Mouse (Mus musculus): Measurements from ENCODE around the gene Sycn. TPM values are rescaled to one million over a fixed set of nuclear protein-coding genes. Genes with fewer than 3 reads are reported as not detected.

Gene Sycn
- polyA plus RNA-seq, 1 experiment from 2014 or later, result not detected

Small RNAs within 50 kb of the gene (microRNA-seq; reads per million reads assigned to microRNA genes)
- not detected for gene Mir7049

Other genes starting within 250 kb of the Sycn start
- 0.62 and 1.4 TPM in 2 replicates for gene Selenov, start 249.7 kb upstream of the Sycn start, polyA plus RNA-seq (2015; fragmentation: Nextera tagmentation; extraction: Ambion mirVana)
- 18.4 and 26.9 TPM in 2 replicates for gene Dll3, start 238.6 kb upstream of the Sycn start, polyA plus RNA-seq (2015; fragmentation: Nextera tagmentation; extraction: Ambion mirVana)
- 129 and 131 TPM in 2 replicates for gene Timm50, start 228.8 kb upstream of the Sycn start, polyA plus RNA-seq (2015; fragmentation: Nextera tagmentation; extraction: Ambion mirVana)
- 94.0 and 104 TPM in 2 replicates for gene Supt5, start 202.1 kb upstream of the Sycn start, polyA plus RNA-seq (2015; fragmentation: Nextera tagmentation; extraction: Ambion mirVana)
- 444 and 501 TPM in 2 replicates for gene Rps16, start 190.2 kb upstream of the Sycn start, polyA plus RNA-seq (2015; fragmentation: Nextera tagmentation; extraction: Ambion mirVana)
- gene Plekhg2, start 168.3 kb upstream of the Sycn start, polyA plus RNA-seq (2015; fragmentation: Nextera tagmentation; extraction: Ambion mirVana), result 26.8 and 27.6 TPM in 2 replicates
- 4.4 and 4.6 TPM in 2 replicates for gene Zfp36, start 160.6 kb upstream of the Sycn start, polyA plus RNA-seq (2015; fragmentation: Nextera tagmentation; extraction: Ambion mirVana)
- gene Med29, start 148.2 kb upstream of the Sycn start, polyA plus RNA-seq (2015; fragmentation: Nextera tagmentation; extraction: Ambion mirVana), result 46.1 and 46.6 TPM in 2 replicates
- gene Paf1, start 147.9 kb upstream of the Sycn start, polyA plus RNA-seq (2015; fragmentation: Nextera tagmentation; extraction: Ambion mirVana), result 93.3 and 96.8 TPM in 2 replicates
- 4.1 and 4.9 TPM in 2 replicates for gene Gmfg, start 103.4 kb upstream of the Sycn start, polyA plus RNA-seq (2015; fragmentation: Nextera tagmentation; extraction: Ambion mirVana)
- 20.3 and 25.5 TPM in 2 replicates for gene Lrfn1, start 88.9 kb upstream of the Sycn start, polyA plus RNA-seq (2015; fragmentation: Nextera tagmentation; extraction: Ambion mirVana)
- gene Ifnl2, start 30.4 kb upstream of the Sycn start, polyA plus RNA-seq (2015; fragmentation: Nextera tagmentation; extraction: Ambion mirVana), result not detected in 2 replicates
- gene Ifnl3, start 18.0 kb upstream of the Sycn start, polyA plus RNA-seq (2015; fragmentation: Nextera tagmentation; extraction: Ambion mirVana), result not detected in 2 replicates
- gene Nccrp1, start 6.4 kb downstream of the Sycn start, polyA plus RNA-seq (2015; fragmentation: Nextera tagmentation; extraction: Ambion mirVana), result 0.19 TPM in 1 of 2 replicates, not detected in the other
- 23.3 and 28.1 TPM in 2 replicates for gene Samd4b, start 57.3 kb downstream of the Sycn start, polyA plus RNA-seq (2015; fragmentation: Nextera tagmentation; extraction: Ambion mirVana)
- 20.2 TPM in 2 replicates for gene Pak4, start 57.3 kb downstream of the Sycn start, polyA plus RNA-seq (2015; fragmentation: Nextera tagmentation; extraction: Ambion mirVana)
- gene Acp7, start 90.4 kb downstream of the Sycn start, polyA plus RNA-seq (2015; fragmentation: Nextera tagmentation; extraction: Ambion mirVana), result 0.29 and 0.33 TPM in 2 replicates
- gene Fbxo27, start 152.0 kb downstream of the Sycn start, polyA plus RNA-seq (2015; fragmentation: Nextera tagmentation; extraction: Ambion mirVana), result 10.1 and 13.4 TPM in 2 replicates
- 4.1 and 5.2 TPM in 2 replicates for gene Fbxo17, start 175.9 kb downstream of the Sycn start, polyA plus RNA-seq (2015; fragmentation: Nextera tagmentation; extraction: Ambion mirVana)
- 113 TPM in 2 replicates for gene Mrps12, start 200.9 kb downstream of the Sycn start, polyA plus RNA-seq (2015; fragmentation: Nextera tagmentation; extraction: Ambion mirVana)
- gene Sars2, start 201.1 kb downstream of the Sycn start, polyA plus RNA-seq (2015; fragmentation: Nextera tagmentation; extraction: Ambion mirVana), result 19.5 TPM in 2 replicates
- 0.54 and 0.71 TPM in 2 replicates for gene Ccer2, start 215.3 kb downstream of the Sycn start, polyA plus RNA-seq (2015; fragmentation: Nextera tagmentation; extraction: Ambion mirVana)
- 112 and 125 TPM in 2 replicates for gene Sirt2, start 225.8 kb downstream of the Sycn start, polyA plus RNA-seq (2015; fragmentation: Nextera tagmentation; extraction: Ambion mirVana)
- gene Nfkbib, start 226.6 kb downstream of the Sycn start, polyA plus RNA-seq (2015; fragmentation: Nextera tagmentation; extraction: Ambion mirVana), result 66.3 and 69.0 TPM in 2 replicates
- 2.6 and 2.7 TPM in 2 replicates for gene Rinl, start 248.1 kb downstream of the Sycn start, polyA plus RNA-seq (2015; fragmentation: Nextera tagmentation; extraction: Ambion mirVana)